Mouse (Mus musculus) neutrophil, adult 65 days (primary cell): ENCODE measurements around the gene Kdm1b. TPM values are rescaled to one million over a fixed set of nuclear protein-coding genes. Genes with fewer than 3 reads are reported as not detected.

Experiments used
- total RNA-seq: library from RNA; stranded (reverse); gene quantifications from 2 replicates; pipeline ENCODE4 v1.2.4, GENCODE M21; 2023

Kdm1b gene
- total RNA-seq, result 5.0 and 6.6 TPM in 2 replicates

DNA sequence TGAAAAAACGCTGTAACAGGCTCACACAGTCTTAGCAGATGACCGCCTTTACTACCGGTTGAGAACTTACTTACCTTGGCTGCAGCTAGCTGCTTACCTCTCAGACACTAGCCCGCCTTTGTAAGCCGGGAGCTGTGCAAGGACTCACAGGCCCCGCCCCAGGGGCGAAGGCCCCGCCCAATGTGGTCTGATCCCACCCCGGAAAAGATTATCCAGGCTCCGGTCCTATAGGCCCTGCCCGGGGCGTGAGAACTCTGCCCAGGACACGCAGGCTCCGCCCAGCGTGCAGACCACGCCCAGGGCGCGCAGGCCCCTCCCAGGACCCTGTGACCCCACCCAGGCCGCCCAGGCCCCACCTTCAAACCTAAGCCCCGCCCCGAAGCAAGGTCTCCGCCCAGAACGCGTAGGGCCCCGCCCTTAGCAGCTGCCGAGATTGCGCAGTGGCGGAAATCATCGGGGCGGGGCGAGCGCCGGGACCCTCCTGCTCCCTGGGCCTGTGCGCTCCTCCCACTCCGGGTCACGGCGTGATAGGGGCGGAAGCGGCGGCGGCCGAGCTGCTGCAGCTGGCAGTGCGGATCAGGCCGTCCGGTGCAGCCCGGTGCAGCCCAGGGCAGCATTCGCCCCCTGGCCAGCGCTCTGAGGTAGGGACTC is at the start of gene Kdm1b:
Kdm1b (plus strand) TSS at position 470 of the 651 bp plus-strand sequence.

DNA sequence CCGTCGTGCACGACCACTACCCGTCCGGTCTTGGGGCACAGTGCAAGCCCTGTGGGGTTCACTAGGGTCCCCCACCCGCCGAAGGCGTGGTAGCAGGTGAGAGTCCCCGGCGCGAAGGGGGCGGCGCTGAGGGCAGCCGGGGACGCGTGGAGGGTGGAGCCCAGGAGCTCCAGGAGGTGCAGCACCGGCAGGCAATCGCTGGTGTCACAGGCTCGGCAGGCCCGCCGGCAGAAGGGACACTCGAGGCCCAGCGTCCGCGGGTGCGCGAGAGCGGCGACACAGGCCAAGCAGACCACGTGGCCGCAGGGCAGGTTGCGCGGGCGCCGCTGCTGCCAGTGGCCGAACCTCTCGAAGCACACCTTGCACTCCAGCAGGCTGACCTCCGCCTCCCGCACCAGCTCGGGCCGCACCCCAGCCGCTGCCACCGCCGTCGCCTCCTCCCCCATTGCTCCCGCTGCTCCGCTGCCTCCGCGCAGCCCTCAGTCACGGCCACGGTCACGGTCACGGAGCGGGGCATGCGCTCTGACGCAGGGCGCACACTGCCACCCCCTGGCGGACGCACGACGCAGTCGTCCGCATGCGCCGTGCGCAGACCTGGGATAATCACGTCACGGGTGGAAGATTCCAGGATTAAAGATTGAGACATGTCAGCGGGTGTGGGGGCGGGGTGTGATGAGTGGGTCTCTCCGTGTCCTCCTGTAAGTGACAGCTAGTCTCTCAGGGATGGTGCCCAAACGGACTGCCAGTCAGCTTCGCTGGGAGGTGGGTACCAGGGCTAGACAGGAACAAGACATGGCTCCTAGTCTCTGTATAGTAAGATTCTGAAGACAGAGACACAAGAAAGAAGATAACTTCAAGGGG is 28.7 kb upstream of the Kdm1b start, which contains the start of gene Nhlrc1:
Nhlrc1 (minus strand) TSS at position 517 of the 861 bp plus-strand sequence.

DNA sequence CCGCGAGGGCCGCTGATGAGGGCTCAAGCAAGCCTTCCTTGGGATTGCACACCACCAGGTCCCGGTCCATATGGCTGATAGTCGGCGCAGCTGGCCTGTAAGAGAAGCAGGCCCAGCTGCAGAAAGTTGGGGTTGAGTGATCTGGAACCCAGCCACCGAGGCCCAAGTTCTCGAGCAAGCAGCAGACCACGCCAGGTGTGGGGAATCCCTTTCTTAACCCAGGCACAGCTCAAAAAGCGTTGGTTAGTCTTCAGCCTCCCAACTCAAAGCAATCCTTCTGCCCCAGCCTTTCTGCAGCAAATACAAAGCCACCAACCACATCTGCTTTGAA is 1.3 kb downstream of the Kdm1b start, which contains the start of gene Tpmt:
Tpmt (minus strand) TSS at position 121 of the 331 bp plus-strand sequence.

DNA sequence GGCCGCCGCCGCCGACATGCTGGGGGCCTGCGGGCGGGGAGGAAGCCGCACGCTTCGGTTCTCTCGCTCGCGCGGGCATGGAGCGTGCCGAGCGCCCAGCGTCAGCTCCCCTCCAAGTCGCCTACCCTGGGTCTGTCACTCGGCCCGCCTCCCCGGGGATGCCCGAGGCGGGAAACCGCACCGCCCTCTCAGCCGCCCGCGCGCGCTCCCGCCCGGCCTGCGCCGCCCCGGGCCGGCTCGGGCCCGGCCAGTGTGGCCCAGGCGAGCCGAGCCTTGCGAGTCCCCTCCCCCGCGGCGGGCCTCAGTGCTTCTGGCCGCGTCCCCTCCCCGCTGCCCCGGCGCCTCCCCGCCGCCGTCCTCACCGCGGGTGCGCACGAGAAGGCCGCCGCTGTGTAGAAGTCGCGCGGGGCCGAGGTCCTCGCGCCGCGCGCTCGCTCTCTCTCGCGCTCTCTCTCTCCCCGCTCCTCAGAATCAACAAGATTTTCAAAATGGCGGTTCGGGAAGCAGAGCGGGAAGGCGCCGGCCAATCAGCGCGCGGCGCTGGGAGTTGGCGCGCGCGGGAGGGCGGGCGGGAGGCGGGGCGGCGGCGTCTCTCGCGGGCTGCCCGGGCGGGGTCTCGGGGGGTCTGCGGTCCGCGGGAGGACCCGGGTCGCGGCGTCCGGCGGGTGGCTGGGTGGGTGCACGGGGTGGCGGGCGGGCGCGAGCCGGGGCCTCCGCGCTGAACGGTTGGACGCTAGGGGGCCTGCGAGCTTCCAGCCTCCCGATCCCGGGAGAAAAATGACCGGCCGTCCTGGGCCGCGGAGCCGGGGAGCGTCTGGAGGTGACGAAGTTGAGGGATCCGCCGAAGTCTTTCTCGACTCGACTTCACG is 62.6 kb downstream of the Kdm1b start, which contains the start of gene Dek:
Dek (minus strand) TSS at position 491 of the 869 bp plus-strand sequence.

DNA sequence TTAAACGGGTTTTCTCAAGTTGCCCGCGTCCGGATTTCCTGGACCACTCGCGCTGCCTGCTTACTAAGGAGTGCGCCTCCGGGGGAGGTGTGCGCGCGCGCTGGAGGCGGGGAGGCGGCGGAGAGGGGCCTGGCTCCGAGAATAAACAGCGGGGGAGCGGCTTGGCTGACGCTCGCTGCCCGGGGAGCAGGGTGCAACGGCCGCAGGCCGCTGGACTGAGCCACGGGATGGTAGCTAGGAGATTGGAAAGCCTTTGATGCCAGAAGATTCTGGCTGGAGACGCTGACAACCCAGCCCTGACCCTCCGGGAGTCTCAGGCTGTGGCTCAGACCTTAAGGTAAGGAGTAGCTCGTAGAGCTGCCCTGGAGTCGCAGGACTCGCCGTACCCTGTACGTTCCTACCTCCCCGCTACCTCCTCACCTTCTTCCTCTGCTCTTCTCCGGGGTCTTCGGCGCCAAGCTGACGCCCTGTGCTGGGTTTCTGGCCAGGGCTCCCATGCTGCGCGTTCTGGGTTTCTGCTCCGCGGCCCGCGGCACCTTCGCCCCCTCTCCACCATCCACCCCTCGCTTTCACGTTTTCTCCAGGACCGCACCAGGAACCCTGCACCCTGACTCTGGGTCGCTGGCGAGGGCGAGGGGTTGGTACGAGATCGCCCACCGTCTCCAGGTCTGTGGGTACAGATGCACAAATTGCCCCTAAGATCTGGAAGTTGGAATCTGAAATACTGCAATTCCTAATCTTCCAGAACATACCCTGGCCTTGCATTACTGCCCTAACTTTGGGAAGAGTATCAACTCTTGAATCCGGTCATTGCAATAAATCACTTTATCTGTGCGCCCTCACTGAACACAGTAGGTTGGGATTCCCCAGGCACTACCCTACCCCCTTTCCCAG is 79.5 kb downstream of the Kdm1b start, which contains the start of gene Rnf144b:
Rnf144b (plus strand) TSS at position 120 of the 894 bp plus-strand sequence.

Other genes with a start within 250 kb of the Kdm1b start
- 28.0 and 39.9 TPM in 2 replicates for gene Kif13a, start 113.6 kb upstream of the Kdm1b start, total RNA-seq
- 0.32 and 0.34 TPM in 2 replicates for gene Nhlrc1, start 28.6 kb upstream of the Kdm1b start, total RNA-seq
- 1.6 TPM in 1 of 2 replicates, not detected in the other for gene Tpmt, start 1.2 kb downstream of the Kdm1b start, total RNA-seq
- 155 and 216 TPM in 2 replicates for gene Dek, start 62.7 kb downstream of the Kdm1b start, total RNA-seq
- gene Rnf144b, start 79.2 kb downstream of the Kdm1b start, total RNA-seq, result 14.6 and 19.5 TPM in 2 replicates